Mouse (Mus musculus): Measurements from ENCODE around the gene Frmd8. TPM values are rescaled to one million over a fixed set of nuclear protein-coding genes. Genes with fewer than 3 reads are reported as not detected.

Frmd8 gene
- total and polyA plus RNA-seq, 3 experiments, result 22.8 to 34.4 TPM; not detected in 1

GRCm38 (mm10) chr19:5815928-5816327, 59.1 kb downstream of the Frmd8 start:
- Histone ChIP-seq H3K4me1 (ENCODE audit: control insufficient read depth in 1 of 2, insufficient read depth in 2 of 2, low read length in 2 of 2) (peaks cover 2 to 22% of the 10 kb centered on the region in 2 experiments), H3K36me3 (ENCODE audit: control insufficient read depth in 1 of 2, insufficient read depth in 2 of 2, low read length in 2 of 2) (peaks cover 0 to 12% of the 10 kb centered on the region in 2 experiments; a peak in 2 of 4 replicates), H3K4me3 (ENCODE audit: control insufficient read depth in 1 of 2, insufficient read depth in 1 of 2, low read depth in 2 of 2, low read length in 2 of 2) (no peak overlapping the region), H3K27ac (ENCODE audit: control insufficient read depth, low read depth, low read length) (no peak overlapping the region), H3K9ac (ENCODE audit: control insufficient read depth, low read depth, low read length, poor library complexity, severe bottlenecking) (no peak overlapping the region), H3K79me2 (ENCODE audit: control insufficient read depth, insufficient read depth, low read length, poor library complexity) (peaks cover 2% of the 10 kb centered on the region; the same call in 1 of the 2 replicates), H3K27me3 (ENCODE audit: control insufficient read depth in 1 of 2, insufficient read depth in 2 of 2, low read length in 2 of 2) (no peaks in the 10 kb centered on the region), H3K9me3 (replicated peaks; ENCODE audit: insufficient read depth, low read length) (no peaks in the 10 kb centered on the region)
- TF ChIP-seq CHD1 (IDR thresholded peaks at IDR 0.05; ENCODE audit: low read depth, low read length) (no peak), MAFK (IDR thresholded peaks at IDR 0.05; ENCODE audit: borderline replicate concordance, low read depth, low read length) (no peak), USF1 (IDR thresholded peaks at IDR 0.05; ENCODE audit: low read depth, low read length) (no peak), POLR2AphosphoS2 (IDR thresholded peaks at IDR 0.05; ENCODE audit: low read length) (no peak), ZKSCAN1 (IDR thresholded peaks at IDR 0.05; ENCODE audit: low read depth, low read length) (no peak), MYC (IDR thresholded peaks at IDR 0.05; ENCODE audit: low read depth, low read length) (no peak), UBTF (IDR thresholded peaks at IDR 0.05; ENCODE audit: borderline replicate concordance, insufficient read depth, low read depth, low read length) (no peak), BHLHE40 (IDR thresholded peaks at IDR 0.05; ENCODE audit: borderline replicate concordance, low read depth, low read length) (no peak), TBP (IDR thresholded peaks at IDR 0.05; ENCODE audit: low read depth, low read length) (no peak), GABPA (IDR thresholded peaks at IDR 0.05; ENCODE audit: low read depth, low read length) (no peak), SIN3A (IDR thresholded peaks at IDR 0.05; ENCODE audit: low read length) (no peak), MYB (IDR thresholded peaks at IDR 0.05; ENCODE audit: low read depth, low read length) (no peak), ELF1 (IDR thresholded peaks at IDR 0.05; ENCODE audit: low read depth, low read length) (no peak), CTCF (IDR thresholded peaks at IDR 0.05 in 2 of 3, conservative IDR thresholded peaks at IDR 0.05 in 1 of 3; ENCODE audit: control insufficient read depth in 1 of 3, insufficient read depth in 1 of 3, low read depth in 2 of 3, low read length in 3 of 3, poor library complexity in 1 of 3, severe bottlenecking in 1 of 3) (no peak)
- peak; percentile 61 for DNase-seq (ENCODE audit: low read depth, low spot score)

- Histone ChIP-seq H3K9me3 (replicated peaks; ENCODE audit: insufficient read depth, low read length) (no peaks in the 10 kb centered on the region), H3K4me3 (ENCODE audit: control insufficient read depth in 1 of 2, insufficient read depth in 1 of 2, low read depth in 2 of 2, low read length in 2 of 2) (no peak overlapping the region), H3K9ac (ENCODE audit: control insufficient read depth, low read depth, low read length, poor library complexity, severe bottlenecking) (no peak overlapping the region), H3K27ac (ENCODE audit: control insufficient read depth, low read depth, low read length) (no peak overlapping the region), H3K79me2 (ENCODE audit: control insufficient read depth, insufficient read depth, low read length, poor library complexity) (peaks cover 2% of the 10 kb centered on the region; the same call in 1 of the 2 replicates), H3K27me3 (ENCODE audit: control insufficient read depth in 1 of 2, insufficient read depth in 2 of 2, low read length in 2 of 2) (no peaks in the 10 kb centered on the region), H3K4me1 (ENCODE audit: control insufficient read depth in 1 of 2, insufficient read depth in 2 of 2, low read length in 2 of 2) (peaks cover 2 to 22% of the 10 kb centered on the region in 2 experiments), H3K36me3 (ENCODE audit: control insufficient read depth in 1 of 2, insufficient read depth in 2 of 2, low read length in 2 of 2) (peaks cover 0 to 12% of the 10 kb centered on the region in 2 experiments; a peak in 2 of 4 replicates)
- TF ChIP-seq MAFK (IDR thresholded peaks at IDR 0.05; ENCODE audit: borderline replicate concordance, low read depth, low read length) (no peak), TCF12 (IDR thresholded peaks at IDR 0.05; ENCODE audit: low read depth, low read length) (no peak), JUND (IDR thresholded peaks at IDR 0.05; ENCODE audit: low read depth, low read length) (no peak), GATA1 (IDR thresholded peaks at IDR 0.05; ENCODE audit: low read depth, low read length) (no peak), SMC3 (IDR thresholded peaks at IDR 0.05; ENCODE audit: low read depth, low read length) (no peak), TAL1 (IDR thresholded peaks at IDR 0.05; ENCODE audit: low read length) (no peak), UBTF (IDR thresholded peaks at IDR 0.05; ENCODE audit: borderline replicate concordance, insufficient read depth, low read depth, low read length) (no peak), CHD1 (IDR thresholded peaks at IDR 0.05; ENCODE audit: low read depth, low read length) (no peak), USF2 (IDR thresholded peaks at IDR 0.05; ENCODE audit: borderline replicate concordance in 1 of 2, insufficient read depth in 1 of 2, low read depth in 1 of 2, low read length in 2 of 2) (no peak), ZNF384 (IDR thresholded peaks at IDR 0.05; ENCODE audit: low read depth, low read length) (no peak), TBP (IDR thresholded peaks at IDR 0.05; ENCODE audit: low read depth, low read length) (no peak), RAD21 (IDR thresholded peaks at IDR 0.05; ENCODE audit: low read depth, low read length) (no peak), ETS1 (IDR thresholded peaks at IDR 0.05; ENCODE audit: low read depth, low read length) (no peak), USF1 (IDR thresholded peaks at IDR 0.05; ENCODE audit: low read depth, low read length) (no peak), MAX (IDR thresholded peaks at IDR 0.05; ENCODE audit: low read length) (no peak), MAZ (IDR thresholded peaks at IDR 0.05; ENCODE audit: low read depth, low read length) (no peak), CTCF (IDR thresholded peaks at IDR 0.05 in 2 of 3, conservative IDR thresholded peaks at IDR 0.05 in 1 of 3; ENCODE audit: control insufficient read depth in 1 of 3, insufficient read depth in 1 of 3, low read depth in 2 of 3, low read length in 3 of 3, poor library complexity in 1 of 3, severe bottlenecking in 1 of 3) (no peak), NRF1 (IDR thresholded peaks at IDR 0.05; ENCODE audit: insufficient read depth, low read depth, low read length, poor library complexity, severe bottlenecking) (no peak), HCFC1 (IDR thresholded peaks at IDR 0.05; ENCODE audit: low read depth, low read length) (no peak)
- DNase-seq (ENCODE audit: low read depth, low spot score), result no peak
Observed at GRCm38 (mm10) chr19:5815010-5815409, 60.1 kb downstream of the Frmd8 start.
